13 mouse cellular contexts compared by ENCODE assay signal in genomic region chr14:56832563-56833113, GRCm38 (mm10). TPM values are rescaled to one million over a fixed set of nuclear protein-coding genes. Genes with fewer than 3 reads are reported as not detected.
DNase-seq lines count a peak whose midpoint lies in the region; ATAC-seq and TF ChIP-seq lines count a peak whose summit lies in the region.
"Had no signal": no experiment of that assay in that cellular context is flagged by ENCODE, and none has a peak within 500 bp of the region (broad histone marks: within the 10 kb centered on the region; RNA-seq: fewer than 3 reads in every experiment).

No protein-coding gene starts in this region.

- peaks cover 5% of the 10 kb centered on the region; the same call in 1 of the 2 replicates for H3K9me3 ChIP-seq in kidney, embryonic 16.5 days (ENCODE audit: low read length)
- no peaks in the 10 kb centered on the region for H3K9me3 ChIP-seq in intestine, postnatal 0 days (ENCODE audit: control insufficient read depth)
- no peaks in the 10 kb centered on the region for H3K9me3 ChIP-seq in stomach, embryonic 16.5 days (replicated peaks; ENCODE audit: control insufficient read depth, low read length)
- H3K9me3 ChIP-seq: embryonic facial prominence, embryonic 12.5 days; forebrain, embryonic 12.5 days; liver, embryonic 13.5 days had no signal

- no peak for ATAC-seq in kidney, embryonic 16.5 days (ENCODE audit: low FRiP score, low TSS enrichment)
- ATAC-seq in intestine, postnatal 0 days = peak; percentile 64
- ATAC-seq in stomach, embryonic 16.5 days (ENCODE audit: insufficient read depth, low FRiP score) = peak; percentile 83; the same call in 1 of the 2 replicates

- H3K9ac ChIP-seq in kidney, embryonic 16.5 days (replicated peaks; ENCODE audit: low read length) = no peak overlapping the region
- H3K9ac ChIP-seq in intestine, postnatal 0 days (ENCODE audit: low read depth, low read length) = no peak overlapping the region
- no peak overlapping the region for H3K9ac ChIP-seq in stomach, embryonic 16.5 days (ENCODE audit: low read length)
- H3K9ac ChIP-seq: embryonic facial prominence, embryonic 12.5 days; forebrain, embryonic 12.5 days; liver, embryonic 13.5 days had no signal

- H3K4me1 ChIP-seq in kidney, embryonic 16.5 days (ENCODE audit: insufficient read depth, low read length) = no peaks in the 10 kb centered on the region
- no peaks in the 10 kb centered on the region for H3K4me1 ChIP-seq in kidney, adult 2 months (ENCODE audit: control insufficient read depth, insufficient read depth, low read length)
- H3K4me1 ChIP-seq in testis, adult 2 months (ENCODE audit: control insufficient read depth, insufficient read depth, low read length) = no peaks in the 10 kb centered on the region
- no peaks in the 10 kb centered on the region for H3K4me1 ChIP-seq in intestine, postnatal 0 days (replicated peaks; ENCODE audit: control insufficient read depth, insufficient read depth, low read length)
- no peaks in the 10 kb centered on the region for H3K4me1 ChIP-seq in stomach, embryonic 16.5 days (ENCODE audit: control insufficient read depth, insufficient read depth, low read length)
- H3K4me1 ChIP-seq: embryonic facial prominence, embryonic 12.5 days; forebrain, embryonic 12.5 days; liver, embryonic 13.5 days had no signal

- H3K27me3 ChIP-seq in kidney, embryonic 16.5 days (ENCODE audit: insufficient read depth, low read length) = no peaks in the 10 kb centered on the region
- no peaks in the 10 kb centered on the region for H3K27me3 ChIP-seq in kidney, adult 2 months (replicated peaks; ENCODE audit: control insufficient read depth, insufficient read depth, low read length)
- no peaks in the 10 kb centered on the region for H3K27me3 ChIP-seq in testis, adult 2 months (ENCODE audit: control insufficient read depth, insufficient read depth, low read length)
- no peaks in the 10 kb centered on the region for H3K27me3 ChIP-seq in intestine, postnatal 0 days (replicated peaks; ENCODE audit: control insufficient read depth, insufficient read depth, low read length)
- H3K27me3 ChIP-seq in stomach, embryonic 16.5 days (ENCODE audit: control insufficient read depth, insufficient read depth, low read length) = no peaks in the 10 kb centered on the region
- H3K27me3 ChIP-seq: CH12.LX; embryonic facial prominence, embryonic 12.5 days; forebrain, embryonic 12.5 days; liver, embryonic 13.5 days had no signal

- no peak for DNase-seq in kidney, adult 2 months
- DNase-seq in testis, postnatal 10 days (ENCODE audit: low spot score) = no peak
- no peak for DNase-seq in gastrocnemius, adult 8-10 months (ENCODE audit: low spot score in 2 of 2)
- DNase-seq in retina, embryonic 14.5 days (ENCODE audit: low spot score) = no peak
- DNase-seq: retina, postnatal 1 day had no signal

- no peaks in the 10 kb centered on the region for H3K36me3 ChIP-seq in kidney, embryonic 16.5 days (ENCODE audit: insufficient read depth, low read length)
- no peaks in the 10 kb centered on the region for H3K36me3 ChIP-seq in kidney, adult 2 months (ENCODE audit: control insufficient read depth, insufficient read depth, low read length)
- no peaks in the 10 kb centered on the region for H3K36me3 ChIP-seq in testis, adult 2 months (ENCODE audit: control insufficient read depth, insufficient read depth, low read length)
- H3K36me3 ChIP-seq in intestine, postnatal 0 days (ENCODE audit: control insufficient read depth, insufficient read depth) = no peaks in the 10 kb centered on the region
- H3K36me3 ChIP-seq in stomach, embryonic 16.5 days (ENCODE audit: control insufficient read depth, insufficient read depth, low read length) = no peaks in the 10 kb centered on the region
- H3K36me3 ChIP-seq: embryonic facial prominence, embryonic 12.5 days; forebrain, embryonic 12.5 days; liver, embryonic 13.5 days had no signal

- 0 out of 2 replicates have a peak overlapping the region, but pooled peaks have one; percentile 1 for H3K27ac ChIP-seq in kidney, embryonic 16.5 days (ENCODE audit: low read length)
- no peak overlapping the region for H3K27ac ChIP-seq in kidney, adult 2 months (ENCODE audit: insufficient read depth, low read depth, low read length)
- H3K27ac ChIP-seq in testis, adult 2 months (ENCODE audit: control insufficient read depth, insufficient read depth, low read depth, low read length) = no peak overlapping the region
- no peak overlapping the region for H3K27ac ChIP-seq in intestine, postnatal 0 days (ENCODE audit: low read depth, low read length)
- peak overlapping the region; percentile 32; the same call in 1 of the 2 replicates for H3K27ac ChIP-seq in stomach, embryonic 16.5 days (ENCODE audit: low read length)
- H3K27ac ChIP-seq: embryonic facial prominence, embryonic 12.5 days; forebrain, embryonic 12.5 days; liver, embryonic 13.5 days had no signal

- no peak for TF ChIP-seq POLR2A in kidney, adult 2 months (IDR thresholded peaks at IDR 0.05; ENCODE audit: low read depth, low read length)
- no peak for TF ChIP-seq POLR2A in testis, adult 2 months (IDR thresholded peaks at IDR 0.05; ENCODE audit: control insufficient read depth, low read depth, low read length)

- TF ChIP-seq CTCF in kidney, adult 2 months (conservative IDR thresholded peaks at IDR 0.05; ENCODE audit: insufficient read depth, insufficient read length, low read depth, low read length) = no peak
- no peak for TF ChIP-seq CTCF in testis, adult 2 months (IDR thresholded peaks at IDR 0.05; ENCODE audit: control insufficient read depth, insufficient read depth, insufficient replicate concordance, low read depth, low read length)
- no peak for TF ChIP-seq CTCF in intestine, postnatal 0 days (IDR thresholded peaks at IDR 0.05; ENCODE audit: low read depth)

- no peak overlapping the region for H3K4me3 ChIP-seq in kidney, embryonic 16.5 days (ENCODE audit: low read length)
- H3K4me3 ChIP-seq in kidney, adult 2 months (ENCODE audit: insufficient read depth, low read depth, low read length) = no peak overlapping the region
- peak overlapping the region; percentile 69 for H3K4me3 ChIP-seq in testis, adult 2 months (ENCODE audit: control insufficient read depth, low read depth, low read length)
- H3K4me3 ChIP-seq in intestine, postnatal 0 days (ENCODE audit: low read depth, low read length) = no peak overlapping the region
- no peak overlapping the region for H3K4me3 ChIP-seq in stomach, embryonic 16.5 days (replicated peaks; ENCODE audit: low read length)
- H3K4me3 ChIP-seq: embryonic facial prominence, embryonic 12.5 days; forebrain, embryonic 12.5 days; liver, embryonic 13.5 days had no signal

- WGBS in kidney, embryonic 16.5 days = 60% methylated on average over 1 of the region's 1 CpGs
- 57% methylated on average over 1 of the region's 1 CpGs for WGBS in kidney, adult 2 months
- WGBS in intestine, postnatal 0 days = 31% methylated on average over 1 of the region's 1 CpGs
- WGBS in stomach, embryonic 16.5 days = 53% methylated on average over 1 of the region's 1 CpGs

- H3K4me2 ChIP-seq in kidney, embryonic 16.5 days (replicated peaks; ENCODE audit: low read depth, low read length) = no peak overlapping the region
- H3K4me2 ChIP-seq in intestine, postnatal 0 days (replicated peaks; ENCODE audit: low read depth) = no peak overlapping the region
- H3K4me2 ChIP-seq in stomach, embryonic 16.5 days (ENCODE audit: low read depth, low read length) = no peak overlapping the region
- H3K4me2 ChIP-seq: embryonic facial prominence, embryonic 12.5 days; forebrain, embryonic 12.5 days; liver, embryonic 13.5 days had no signal

RNA-seq across cellular contexts. Expression of gene Zmym5, which starts 21.1 kb away (rescaled TPM):
- 29.2 and 33.5 TPM in 2 replicates for polyA plus RNA-seq in kidney, embryonic 16.5 days (2015; fragmentation: Nextera tagmentation; extraction: Ambion mirVana)
- polyA plus RNA-seq in kidney, adult 2 months (2012; rRNA removed) = 7.1 and 8.4 TPM in 2 replicates
- 6.8 and 7.9 TPM in 2 replicates for polyA plus RNA-seq in testis, adult 2 months (2012; rRNA removed)
- polyA plus RNA-seq in intestine, postnatal 0 days (2015; fragmentation: Nextera tagmentation; extraction: Ambion mirVana) = 14.7 and 15.3 TPM in 2 replicates
- 23.6 and 26.2 TPM in 2 replicates for polyA plus RNA-seq in stomach, embryonic 16.5 days (2015; fragmentation: Nextera tagmentation; extraction: Ambion mirVana)
- total RNA-seq in gastrocnemius, adult 8-10 months (2022) = 10 to 100 TPM; 18.8 to 22.6 (median 20.6) TPM

RNA-seq across cellular contexts. Expression of gene Zmym2, which starts 53.8 kb away (rescaled TPM):
- 50.5 and 50.7 TPM in 2 replicates for polyA plus RNA-seq in kidney, embryonic 16.5 days (2015; fragmentation: Nextera tagmentation; extraction: Ambion mirVana)
- 7.6 and 9.5 TPM in 2 replicates for polyA plus RNA-seq in kidney, adult 2 months (2012; rRNA removed)
- 19.7 and 21.1 TPM in 2 replicates for polyA plus RNA-seq in testis, adult 2 months (2012; rRNA removed)
- polyA plus RNA-seq in intestine, postnatal 0 days (2015; fragmentation: Nextera tagmentation; extraction: Ambion mirVana) = 7.8 and 10.1 TPM in 2 replicates
- polyA plus RNA-seq in stomach, embryonic 16.5 days (2015; fragmentation: Nextera tagmentation; extraction: Ambion mirVana) = 40.1 and 40.2 TPM in 2 replicates
- 10 to 100 TPM; 32.3 to 42.2 (median 34.7) TPM for total RNA-seq in gastrocnemius, adult 8-10 months (2022)

RNA-seq across cellular contexts. Expression of gene Pspc1, which starts 54.5 kb away (rescaled TPM):
- 24.6 and 30.1 TPM in 2 replicates for polyA plus RNA-seq in kidney, embryonic 16.5 days (2015; fragmentation: Nextera tagmentation; extraction: Ambion mirVana)
- polyA plus RNA-seq in kidney, adult 2 months (2012; rRNA removed) = 4.1 TPM in 2 replicates
- polyA plus RNA-seq in testis, adult 2 months (2012; rRNA removed) = 16.5 and 17.9 TPM in 2 replicates
- 11.1 and 11.5 TPM in 2 replicates for polyA plus RNA-seq in intestine, postnatal 0 days (2015; fragmentation: Nextera tagmentation; extraction: Ambion mirVana)
- polyA plus RNA-seq in stomach, embryonic 16.5 days (2015; fragmentation: Nextera tagmentation; extraction: Ambion mirVana) = 18.3 and 21.5 TPM in 2 replicates
- total RNA-seq in gastrocnemius, adult 8-10 months (2022) = 10 to 100 TPM in 1 of 4 experiments, 1 to 10 TPM in 3; 6.8 to 10.3 (median 9.1) TPM

Comparison
In these comparisons a context has a peak if more than half of its experiments do, and no peak if none do; other contexts are left out.
1. H3K27ac ChIP-seq: peak in kidney, embryonic 16.5 days (single experiment) and stomach, embryonic 16.5 days (single experiment); none in kidney, adult 2 months (single experiment), testis, adult 2 months (single experiment) and intestine, postnatal 0 days (single experiment).